Mouse (Mus musculus) lung, adult 2 months (tissue): ENCODE measurements at regions not wholly inside any gene's neighbourhood (a gene's known extent, or its start where the extent isn't known, plus 50 kb on each side); places are given as distances from the start of the nearest gene placed in this dataset.

ENCODE experiments used
- DNase-seq: peaks from one replicate; pipeline ENCODE4 v3.0.0; 2022
- H3K4me1 ChIP-seq: fragments of 200-500 bp; 2 replicates; pipeline ENCODE4 v1.6.1; 2011; ENCODE audit warnings: low read length; ENCODE audit not compliant: control insufficient read depth, insufficient read depth
- H3K4me3 ChIP-seq: fragments of 200-500 bp; replicated peaks from 2 replicates; pipeline ENCODE3; 2011; ENCODE audit warnings: low read depth, mild to moderate bottlenecking, control low read depth, low read length; ENCODE audit errors: extremely low read depth
- CTCF ChIP-seq: fragments of 200-500 bp; IDR thresholded peaks from 2 replicates; pipeline ENCODE4 v1.5.1; 2011; ENCODE audit warnings: mild to moderate bottlenecking, low read length, control low read depth; ENCODE audit not compliant: insufficient read depth
- POLR2A ChIP-seq: fragments of 200-500 bp; IDR thresholded peaks from 2 replicates; pipeline ENCODE4 v1.6.1; 2011; ENCODE audit warnings: low read depth, mild to moderate bottlenecking, control low read depth, low read length, borderline replicate concordance; ENCODE audit errors: extremely low read depth
- WGBS: fragments of 180-500 bp; shearing (Covaris S2); methylation state at CpG from one replicate; pipeline ENCODE4 v1.1.7; 2018; 5-methylcytosine and 5-hydroxymethylcytosine counted together

- DNase-seq, result no peak
- 80% methylated on average over 5 of the region's 5 CpGs for WGBS
- H3K4me1 ChIP-seq, result no peaks in the 10 kb centered on the region
- TF ChIP-seq CTCF (no peak), POLR2A (no peak)
- H3K4me3 ChIP-seq, result no peak overlapping the region
These were observed 87.3 kb upstream of the Kazn start for GRCm38 (mm10) chr4:142326511-142326910.

- 64% methylated on average over 14 of the region's 14 CpGs for WGBS
- H3K4me3 ChIP-seq, result no peak overlapping the region
- H3K4me1 ChIP-seq, result no peaks in the 10 kb centered on the region
- DNase-seq, result no peak
- TF ChIP-seq CTCF (no peak), POLR2A (no peak)
These were observed 82.1 kb upstream of the Kazn start for GRCm38 (mm10) chr4:142321209-142321863.

- Histone ChIP-seq H3K4me1 (no peaks in the 10 kb centered on the region), H3K4me3 (no peak overlapping the region)
- TF ChIP-seq POLR2A, result no peak
- no peak for TF ChIP-seq CTCF
- no peak for DNase-seq
- WGBS, result 87% methylated on average over 6 of the region's 6 CpGs
These were observed 71.1 kb upstream of the Kazn start for GRCm38 (mm10) chr4:142310282-142310681.

- no peak overlapping the region for H3K4me3 ChIP-seq
- no peaks in the 10 kb centered on the region for H3K4me1 ChIP-seq
- no peak for DNase-seq
- WGBS, result 65% methylated on average over 7 of the region's 7 CpGs
- TF ChIP-seq POLR2A (no peak), CTCF (no peak)
These were observed 69.1 kb upstream of the Kazn start for GRCm38 (mm10) chr4:142308271-142308670.

GRCm38 (mm10) chr4:142307321-142307720, 68.1 kb upstream of the Kazn start:
- no peak for TF ChIP-seq POLR2A
- TF ChIP-seq CTCF, result no peak
- Histone ChIP-seq H3K4me1 (no peaks in the 10 kb centered on the region), H3K4me3 (no peak overlapping the region)
- WGBS, result 63% methylated on average over 11 of the region's 11 CpGs
- DNase-seq, result no peak

- TF ChIP-seq CTCF, result no peak
- no peak for TF ChIP-seq POLR2A
- Histone ChIP-seq H3K4me3 (no peak overlapping the region), H3K4me1 (no peaks in the 10 kb centered on the region)
- no peak for DNase-seq
- WGBS, result 59% methylated on average over 14 of the region's 14 CpGs
These were observed 66.9 kb upstream of the Kazn start for GRCm38 (mm10) chr4:142306076-142306475.

- TF ChIP-seq POLR2A (no peak), CTCF (no peak)
- WGBS, result 78% methylated on average over 10 of the region's 10 CpGs
- no peak for DNase-seq
- Histone ChIP-seq H3K4me1 (no peaks in the 10 kb centered on the region), H3K4me3 (no peak overlapping the region)
These were observed 64.3 kb upstream of the Kazn start for GRCm38 (mm10) chr4:142303374-142304020.

GRCm38 (mm10) chr4:142302724-142303120, 63.5 kb upstream of the Kazn start:
- 53% methylated on average over 2 of the region's 2 CpGs for WGBS
- Histone ChIP-seq H3K4me3 (no peak overlapping the region), H3K4me1 (no peaks in the 10 kb centered on the region)
- no peak for TF ChIP-seq POLR2A
- TF ChIP-seq CTCF, result no peak
- DNase-seq, result no peak

GRCm38 (mm10) chr4:142302041-142302723, 63.0 kb upstream of the Kazn start:
- H3K4me1 ChIP-seq, result no peaks in the 10 kb centered on the region
- no peak for DNase-seq
- no peak overlapping the region for H3K4me3 ChIP-seq
- TF ChIP-seq POLR2A (no peak), CTCF (no peak)
- WGBS, result 57% methylated on average over 8 of the region's 8 CpGs
